Mouse (Mus musculus): Measurements from ENCODE around the gene Frmd6. TPM values are rescaled to one million over a fixed set of nuclear protein-coding genes. Genes with fewer than 3 reads are reported as not detected.

Frmd6 gene
- polyA plus RNA-seq, 1 experiment: 3.8 TPM

GRCm38 (mm10) chr12:70830982-70831566 is 5.8 kb downstream of the Frmd6 start:
- Histone ChIP-seq H3K27ac (ENCODE audit: control insufficient read depth, insufficient read depth, low read depth, low read length, poor library complexity) (no peak overlapping the region), H3K4me1 (ENCODE audit: control insufficient read depth, insufficient read depth, low read length) (peaks cover 3% of the 10 kb centered on the region; the same call in 1 of the 2 replicates), H3K4me3 (replicated peaks; ENCODE audit: control insufficient read depth, low read depth, low read length) (no peak overlapping the region)
- WGBS: 62% methylated on average over 9 of the region's 9 CpGs
- no peak for TF ChIP-seq CTCF (IDR thresholded peaks at IDR 0.05; ENCODE audit: control insufficient read depth, insufficient read depth, low read length)
- no peak for TF ChIP-seq POLR2A (IDR thresholded peaks at IDR 0.05; ENCODE audit: borderline replicate concordance, control insufficient read depth, low read depth, low read length)

DNA sequence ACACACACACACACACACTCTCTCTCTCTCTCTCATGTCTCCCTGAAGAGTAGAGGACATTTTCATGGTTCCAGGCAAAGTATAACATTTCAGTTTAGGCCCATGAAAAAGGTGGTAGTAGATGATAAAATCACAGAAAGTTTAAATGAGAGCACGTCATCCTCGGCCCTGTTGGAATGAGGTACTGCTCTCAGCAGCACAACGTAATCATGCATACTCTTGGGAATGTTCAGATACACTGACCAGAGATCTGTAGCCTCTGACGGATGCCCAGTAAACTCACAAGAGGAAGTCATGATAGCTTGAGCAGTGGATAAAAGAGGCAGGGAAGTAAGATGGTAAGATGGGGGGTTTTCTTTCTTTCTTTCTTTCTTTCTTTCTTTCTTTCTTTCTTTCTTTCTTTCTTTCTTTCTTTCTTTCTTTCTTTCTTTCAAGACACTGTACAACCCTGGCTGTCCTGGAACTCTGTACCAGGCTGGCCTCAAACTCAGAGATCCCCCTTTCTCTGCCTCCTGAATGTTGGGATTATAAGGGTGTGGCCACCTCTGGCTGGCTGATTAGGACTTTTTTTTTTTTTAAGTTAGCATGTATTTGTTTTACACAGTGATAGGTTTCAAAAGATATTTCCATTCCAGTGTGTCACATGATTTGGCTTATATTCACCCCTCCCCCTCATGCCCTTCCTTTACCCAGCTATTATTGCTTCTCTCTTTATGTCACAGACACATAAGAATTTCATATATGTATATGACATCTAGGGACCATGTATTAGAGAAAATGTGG is 7.1 kb downstream of the Frmd6 start:
- no peak overlapping the region for H3K4me3 ChIP-seq (replicated peaks; ENCODE audit: control insufficient read depth, low read depth, low read length)
- TF ChIP-seq CTCF (IDR thresholded peaks at IDR 0.05; ENCODE audit: control insufficient read depth, insufficient read depth, low read length) (no peak), POLR2A (IDR thresholded peaks at IDR 0.05; ENCODE audit: borderline replicate concordance, control insufficient read depth, low read depth, low read length) (no peak)
- WGBS: 42% methylated on average over 4 of the region's 4 CpGs
- H3K4me1 ChIP-seq (ENCODE audit: control insufficient read depth, insufficient read depth, low read length): peaks cover 1% of the 10 kb centered on the region; the same call in 1 of the 2 replicates
- no peak overlapping the region for H3K27ac ChIP-seq (ENCODE audit: control insufficient read depth, insufficient read depth, low read depth, low read length, poor library complexity)

GRCm38 (mm10) chr12:70833050-70833449 is 7.7 kb downstream of the Frmd6 start:
- WGBS: 79% methylated on average over 3 of the region's 3 CpGs
- no peak for TF ChIP-seq POLR2A (IDR thresholded peaks at IDR 0.05; ENCODE audit: borderline replicate concordance, control insufficient read depth, low read depth, low read length)
- no peak for TF ChIP-seq CTCF (IDR thresholded peaks at IDR 0.05; ENCODE audit: control insufficient read depth, insufficient read depth, low read length)
- Histone ChIP-seq H3K27ac (ENCODE audit: control insufficient read depth, insufficient read depth, low read depth, low read length, poor library complexity) (no peak overlapping the region), H3K4me1 (ENCODE audit: control insufficient read depth, insufficient read depth, low read length) (peaks cover 1% of the 10 kb centered on the region; the same call in 1 of the 2 replicates), H3K4me3 (replicated peaks; ENCODE audit: control insufficient read depth, low read depth, low read length) (no peak overlapping the region)

DNA sequence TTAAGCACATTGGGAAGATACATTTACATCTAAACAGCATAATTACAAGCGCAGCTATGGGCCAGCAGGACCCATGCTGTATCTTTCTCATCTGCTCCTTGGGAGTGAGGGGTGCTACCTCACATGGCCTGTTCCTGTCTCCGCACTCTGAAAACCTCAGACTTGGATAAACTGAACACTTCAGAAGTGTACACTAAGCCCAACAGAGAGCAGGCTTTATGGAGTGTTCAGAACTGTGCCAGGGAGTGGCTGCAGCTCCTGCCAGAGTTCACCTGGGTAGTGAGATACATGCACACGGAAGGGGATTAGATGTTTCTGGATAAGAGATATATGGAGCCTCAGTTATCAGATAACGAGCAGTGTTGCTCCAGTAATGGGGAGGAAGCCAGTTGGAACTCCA is 8.7 kb downstream of the Frmd6 start:
- H3K4me3 ChIP-seq (replicated peaks; ENCODE audit: control insufficient read depth, low read depth, low read length): no peak overlapping the region
- H3K4me1 ChIP-seq (ENCODE audit: control insufficient read depth, insufficient read depth, low read length): peaks cover 1% of the 10 kb centered on the region; the same call in 1 of the 2 replicates
- H3K27ac ChIP-seq (ENCODE audit: control insufficient read depth, insufficient read depth, low read depth, low read length, poor library complexity): no peak overlapping the region
- 76% methylated on average over 4 of the region's 4 CpGs for WGBS
- TF ChIP-seq POLR2A (IDR thresholded peaks at IDR 0.05; ENCODE audit: borderline replicate concordance, control insufficient read depth, low read depth, low read length) (no peak), CTCF (IDR thresholded peaks at IDR 0.05; ENCODE audit: control insufficient read depth, insufficient read depth, low read length) (no peak)

GRCm38 (mm10) chr12:70835004-70835403 is 9.7 kb downstream of the Frmd6 start:
- WGBS: 44% methylated on average over 5 of the region's 5 CpGs
- no peak for TF ChIP-seq CTCF (IDR thresholded peaks at IDR 0.05; ENCODE audit: control insufficient read depth, insufficient read depth, low read length)
- no peak for TF ChIP-seq POLR2A (IDR thresholded peaks at IDR 0.05; ENCODE audit: borderline replicate concordance, control insufficient read depth, low read depth, low read length)
- Histone ChIP-seq H3K4me3 (replicated peaks; ENCODE audit: control insufficient read depth, low read depth, low read length) (no peak overlapping the region), H3K27ac (ENCODE audit: control insufficient read depth, insufficient read depth, low read depth, low read length, poor library complexity) (no peak overlapping the region), H3K4me1 (ENCODE audit: control insufficient read depth, insufficient read depth, low read length) (peaks cover 1% of the 10 kb centered on the region; the same call in 1 of the 2 replicates)

GRCm38 (mm10) chr12:70837792-70838321 is 12.5 kb downstream of the Frmd6 start:
- Histone ChIP-seq H3K4me1 (ENCODE audit: control insufficient read depth, insufficient read depth, low read length) (peaks cover 1% of the 10 kb centered on the region; the same call in 1 of the 2 replicates), H3K27ac (ENCODE audit: control insufficient read depth, insufficient read depth, low read depth, low read length, poor library complexity) (no peak overlapping the region), H3K4me3 (replicated peaks; ENCODE audit: control insufficient read depth, low read depth, low read length) (no peak overlapping the region)
- TF ChIP-seq CTCF (IDR thresholded peaks at IDR 0.05; ENCODE audit: control insufficient read depth, insufficient read depth, low read length): no peak
- no peak for TF ChIP-seq POLR2A (IDR thresholded peaks at IDR 0.05; ENCODE audit: borderline replicate concordance, control insufficient read depth, low read depth, low read length)
- WGBS: 85% methylated on average over 12 of the region's 12 CpGs

GRCm38 (mm10) chr12:70845371-70845770 is 20.1 kb downstream of the Frmd6 start:
- Histone ChIP-seq H3K4me3 (replicated peaks; ENCODE audit: control insufficient read depth, low read depth, low read length) (no peak overlapping the region), H3K4me1 (ENCODE audit: control insufficient read depth, insufficient read depth, low read length) (no peaks in the 10 kb centered on the region; the same call in 1 of the 2 replicates), H3K27ac (ENCODE audit: control insufficient read depth, insufficient read depth, low read depth, low read length, poor library complexity) (no peak overlapping the region)
- WGBS: 81% methylated on average over 2 of the region's 2 CpGs
- TF ChIP-seq CTCF (IDR thresholded peaks at IDR 0.05; ENCODE audit: control insufficient read depth, insufficient read depth, low read length): no peak
- TF ChIP-seq POLR2A (IDR thresholded peaks at IDR 0.05; ENCODE audit: borderline replicate concordance, control insufficient read depth, low read depth, low read length): no peak

DNA sequence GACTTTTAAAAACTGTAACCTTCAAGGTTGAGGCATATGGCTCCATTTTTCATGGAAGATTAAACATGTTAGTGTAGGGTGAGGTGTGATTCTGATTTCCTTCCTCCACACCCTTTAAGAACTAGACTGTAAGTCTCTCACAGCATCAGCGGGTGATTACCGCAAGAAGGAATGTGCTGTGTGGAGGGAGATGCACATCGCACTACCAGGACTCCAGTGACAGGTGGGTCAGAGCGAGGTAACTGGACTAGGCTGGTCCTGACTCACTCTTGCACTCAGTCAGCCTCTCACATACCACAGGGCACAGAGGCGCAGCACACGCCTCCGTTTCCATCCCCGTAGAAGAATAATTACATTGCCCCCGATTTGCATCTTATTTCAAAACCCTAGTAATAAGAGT is 23.7 kb downstream of the Frmd6 start:
- Histone ChIP-seq H3K4me1 (ENCODE audit: control insufficient read depth, insufficient read depth, low read length) (peaks cover 1% of the 10 kb centered on the region), H3K27ac (ENCODE audit: control insufficient read depth, insufficient read depth, low read depth, low read length, poor library complexity) (no peak overlapping the region), H3K4me3 (replicated peaks; ENCODE audit: control insufficient read depth, low read depth, low read length) (no peak overlapping the region)
- no peak for TF ChIP-seq CTCF (IDR thresholded peaks at IDR 0.05; ENCODE audit: control insufficient read depth, insufficient read depth, low read length)
- no peak for TF ChIP-seq POLR2A (IDR thresholded peaks at IDR 0.05; ENCODE audit: borderline replicate concordance, control insufficient read depth, low read depth, low read length)
- 91% methylated on average over 9 of the region's 9 CpGs for WGBS

Measured in bone marrow, adult 2 months (tissue).